Mouse (Mus musculus) large intestine, adult 2 months (tissue): ENCODE measurements around the gene Hvcn1. TPM values are rescaled to one million over a fixed set of nuclear protein-coding genes. Genes with fewer than 3 reads are reported as not detected.

Experiments used
- DNase-seq: peaks from one replicate; pipeline ENCODE4 v3.0.0-alpha.2; 2012; ENCODE audit warnings: low read depth, low spot score
- WGBS: fragments of 180-500 bp; shearing (Covaris S2); methylation state at CpG from one replicate; pipeline ENCODE4 v1.1.7; 2018; 5-methylcytosine and 5-hydroxymethylcytosine counted together
- polyA plus RNA-seq: library from polyadenylated mRNA; depleted of rRNA; stranded (reverse); fragments of >200 nt; gene quantifications from 2 replicates; pipeline ENCODE4 v1.2.3, GENCODE M21; 2012

Gene Hvcn1
- polyA plus RNA-seq, 1 experiment: 21.2 TPM

DNA sequence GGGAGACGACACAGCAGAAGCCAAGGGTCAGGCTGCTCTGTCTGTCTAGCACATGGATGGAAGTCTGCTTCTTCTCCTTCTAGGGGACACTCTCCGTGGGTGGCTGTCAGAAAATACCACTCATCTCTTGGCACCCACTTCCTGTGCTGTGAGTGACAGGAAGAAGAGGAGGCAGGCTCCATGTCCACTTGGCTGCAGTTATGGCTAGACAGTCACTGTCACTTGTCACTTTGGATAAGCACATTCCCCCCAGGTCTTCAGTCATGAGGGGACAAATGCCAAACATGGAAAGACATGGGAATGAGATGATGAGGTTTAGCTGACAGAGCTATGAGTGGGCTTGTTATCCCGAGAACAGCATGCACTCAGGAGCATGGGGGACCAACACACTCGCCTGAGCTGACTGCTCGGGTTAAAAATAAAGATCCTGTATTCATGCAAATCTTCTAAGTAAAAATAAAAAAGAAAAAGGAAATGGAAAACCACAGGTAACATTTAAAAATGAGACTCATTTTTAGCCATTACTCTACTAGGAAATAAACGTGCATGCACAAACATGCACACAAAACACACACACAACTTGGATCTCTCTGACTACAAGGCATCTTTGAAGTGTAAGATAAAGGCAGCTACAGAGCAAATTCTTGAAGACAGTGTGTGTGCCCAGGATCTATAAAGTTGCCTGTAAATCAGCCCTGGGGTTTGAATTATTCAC, 51.6 kb downstream of the Hvcn1 start:
- 78% methylated on average over 6 of the region's 6 CpGs for WGBS
- DNase-seq: no peak

DNA sequence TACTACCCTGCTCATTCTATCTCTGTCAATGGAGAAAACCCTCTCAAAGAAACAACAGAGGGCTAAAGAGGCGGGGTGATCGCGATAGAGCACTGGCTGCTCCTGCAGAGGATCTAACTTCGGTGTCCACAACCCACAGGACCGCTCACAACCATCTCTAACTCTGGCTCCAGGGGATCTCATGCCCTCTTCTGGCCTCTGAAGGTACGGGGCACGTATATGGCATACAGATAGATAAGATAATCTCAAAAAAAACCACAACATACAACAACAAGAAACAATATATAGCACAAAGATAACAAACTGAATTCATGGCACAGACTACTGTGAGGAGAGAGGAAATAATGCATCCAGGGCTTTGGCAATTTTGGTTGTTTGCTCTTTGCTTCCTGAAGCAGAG, 55.5 kb downstream of the Hvcn1 start:
- 75% methylated on average over 7 of the region's 7 CpGs for WGBS
- DNase-seq: no peak

DNA sequence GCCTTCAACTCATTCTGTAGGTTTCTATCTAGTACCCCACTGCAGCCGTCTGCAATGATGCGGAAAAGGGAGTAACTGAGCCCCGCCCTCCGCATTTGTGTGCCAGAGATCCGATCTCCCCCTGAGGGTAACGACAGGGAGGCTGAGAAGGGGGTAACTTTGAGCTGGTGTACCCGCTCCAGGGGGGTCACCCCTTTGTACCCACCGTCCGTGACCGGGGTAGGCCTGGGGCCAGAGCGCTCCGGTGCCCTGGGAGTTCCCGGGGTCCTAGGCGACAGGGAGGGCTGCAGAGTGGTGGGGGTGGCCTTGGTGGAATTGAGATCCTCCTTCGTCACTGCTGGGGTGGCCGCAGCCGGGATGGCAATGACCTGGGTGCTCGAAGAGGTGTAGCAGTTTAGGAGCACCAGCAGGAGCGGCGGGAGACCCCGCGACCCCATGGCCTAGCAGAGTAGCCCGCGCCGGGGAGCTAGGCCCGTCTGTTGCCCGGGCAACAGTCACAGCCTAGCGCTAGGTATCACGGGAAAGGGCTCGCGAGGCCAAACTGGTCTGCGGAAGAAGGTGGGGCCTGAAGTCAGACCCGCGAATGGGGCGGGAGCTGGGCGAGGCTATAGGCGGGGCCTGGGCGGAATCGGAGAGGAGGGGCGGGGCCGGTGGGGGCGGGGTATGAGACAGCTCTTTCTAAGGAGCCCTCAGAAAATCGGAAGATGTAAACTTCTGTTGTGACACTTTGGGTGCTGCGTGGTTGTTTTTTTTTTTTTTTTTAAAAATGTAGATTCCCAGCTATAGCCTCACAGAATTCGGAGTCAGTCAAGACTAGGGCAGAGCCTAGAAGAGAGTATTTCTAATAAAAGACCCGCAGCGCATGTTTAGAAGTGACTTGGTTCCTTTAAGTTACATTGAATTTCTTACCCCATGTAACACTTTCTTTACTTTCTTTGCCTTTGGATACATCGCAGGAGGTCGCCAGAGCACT, 57.6 kb downstream of the Hvcn1 start, which contains the start of gene Tctn1:
Tctn1 (minus strand) TSS at position 528 of the 973 bp plus-strand sequence.
- peak; percentile 88 for DNase-seq
- whole genome bisulfite sequencing: under 1% methylated on average over 49 of the region's 49 CpGs

DNA sequence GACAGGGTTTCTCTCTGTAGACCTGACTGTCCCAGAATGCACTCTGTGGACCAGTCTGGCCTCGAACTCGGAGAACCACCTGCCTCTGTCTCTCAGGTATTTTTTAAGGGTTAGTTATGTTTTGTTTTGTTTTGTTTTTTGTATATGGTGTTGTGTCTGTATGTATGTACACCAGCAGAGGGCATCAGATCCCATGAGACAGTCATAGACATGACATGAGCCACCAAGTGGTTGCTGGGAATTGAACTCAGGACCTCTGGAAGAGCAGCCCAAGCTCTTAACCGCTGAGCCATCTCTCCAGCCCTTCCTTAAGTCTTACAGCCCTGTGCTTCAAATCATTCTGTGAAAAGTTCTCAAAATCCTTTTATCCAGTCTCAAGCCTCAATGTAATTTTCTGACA, 58.6 kb downstream of the Hvcn1 start:
- DNase-seq: no peak
- 56% methylated on average over 3 of the region's 3 CpGs for WGBS

DNA sequence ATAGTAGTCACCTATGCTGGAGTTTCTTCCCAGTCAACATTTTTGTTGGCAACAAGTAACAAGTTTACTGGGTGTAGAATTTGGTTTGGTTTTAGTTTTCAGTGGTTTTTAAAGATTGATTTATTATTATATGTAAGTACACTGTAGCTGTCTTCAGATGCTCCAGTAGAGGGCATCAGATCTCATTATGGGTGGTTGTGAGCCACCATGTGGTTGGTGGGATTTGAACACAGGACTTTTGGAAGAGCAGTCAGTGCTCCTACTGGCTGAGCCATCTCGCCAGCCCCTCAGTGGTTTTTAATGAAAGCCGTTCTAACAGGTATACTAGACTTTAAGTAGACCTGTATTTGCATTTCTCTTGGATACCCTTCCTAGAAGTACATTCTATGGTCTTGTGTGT, 59.3 kb downstream of the Hvcn1 start:
- WGBS: 94% methylated on average over 2 of the region's 2 CpGs
- DNase-seq: no peak

DNA sequence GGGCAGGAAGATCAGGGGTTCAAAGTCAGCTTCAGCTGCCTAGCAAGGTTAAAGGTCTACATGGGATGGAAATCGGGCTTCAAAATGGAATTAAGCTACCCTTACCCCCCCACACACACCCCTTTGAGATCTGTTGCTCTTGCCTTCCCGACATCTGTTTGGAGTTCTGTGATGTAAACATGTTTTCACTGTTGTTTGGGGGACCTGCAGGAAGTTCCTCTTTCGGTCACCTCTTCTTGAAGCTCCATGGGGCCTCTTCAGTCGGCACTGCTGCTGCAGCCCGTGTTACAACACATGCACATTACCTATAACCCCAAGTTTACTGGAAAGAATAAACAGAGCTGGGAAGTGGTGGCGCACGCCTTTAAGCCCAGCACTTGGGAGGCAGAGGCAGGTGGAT, 60.5 kb downstream of the Hvcn1 start:
- 53% methylated on average over 7 of the region's 7 CpGs for WGBS
- DNase-seq: no peak

DNA sequence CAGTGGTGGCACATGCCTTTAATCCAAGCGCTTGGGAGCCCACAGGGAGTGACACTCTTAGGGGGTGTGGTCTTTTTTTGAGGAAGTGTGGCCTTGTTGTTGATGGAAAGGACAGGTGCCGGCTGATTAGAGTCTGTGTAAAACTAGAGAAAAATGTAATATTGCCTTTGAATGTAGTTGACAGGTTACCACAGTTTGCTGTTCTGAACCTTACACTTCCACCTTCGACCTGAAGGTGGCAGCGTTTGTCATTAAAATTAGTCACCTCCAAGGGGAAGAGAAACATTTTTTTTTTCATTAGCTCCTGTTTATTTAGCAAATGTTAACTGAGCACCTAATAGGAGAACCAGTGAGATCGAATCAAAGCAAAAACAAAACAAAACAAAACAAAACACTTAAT, 61.3 kb downstream of the Hvcn1 start:
- DNase-seq: no peak
- 13% methylated on average over 5 of the region's 5 CpGs for WGBS

DNA sequence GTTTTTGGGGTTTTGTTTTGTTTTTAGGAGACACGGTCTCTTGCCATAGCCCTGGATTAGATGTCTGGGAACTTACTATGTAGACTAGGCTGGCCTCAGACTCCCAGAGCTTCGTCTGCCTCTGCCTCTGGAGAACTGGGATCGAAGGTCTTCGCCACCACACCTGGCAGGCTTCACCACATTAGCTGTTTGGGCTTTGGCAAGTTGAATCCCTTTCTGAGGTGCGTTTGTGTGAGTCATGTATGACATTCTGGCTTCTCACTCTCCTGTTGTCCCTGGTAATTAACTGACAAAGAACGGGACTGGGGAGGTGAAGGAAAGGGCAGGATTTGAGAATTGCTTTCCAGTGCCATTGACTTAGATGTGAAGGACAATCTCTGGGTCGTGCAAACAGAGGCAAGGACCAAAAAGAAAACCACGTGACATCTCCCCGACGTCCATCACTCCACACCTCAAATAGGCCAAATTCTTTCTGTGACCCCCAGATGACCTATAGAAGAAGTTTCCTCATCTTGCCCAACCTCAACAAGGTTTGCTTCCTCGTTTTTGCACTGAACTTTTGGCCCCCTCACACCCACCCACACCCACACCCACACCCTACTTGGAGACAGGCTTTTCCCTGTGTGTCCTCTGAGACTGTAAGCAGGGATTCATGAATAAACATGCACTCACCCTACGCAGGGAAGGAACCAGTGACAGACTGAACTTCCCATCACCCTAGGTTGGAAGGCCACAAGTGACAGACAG, 62.4 kb downstream of the Hvcn1 start:
- DNase-seq: no peak
- WGBS: 30% methylated on average over 12 of the region's 12 CpGs

DNA sequence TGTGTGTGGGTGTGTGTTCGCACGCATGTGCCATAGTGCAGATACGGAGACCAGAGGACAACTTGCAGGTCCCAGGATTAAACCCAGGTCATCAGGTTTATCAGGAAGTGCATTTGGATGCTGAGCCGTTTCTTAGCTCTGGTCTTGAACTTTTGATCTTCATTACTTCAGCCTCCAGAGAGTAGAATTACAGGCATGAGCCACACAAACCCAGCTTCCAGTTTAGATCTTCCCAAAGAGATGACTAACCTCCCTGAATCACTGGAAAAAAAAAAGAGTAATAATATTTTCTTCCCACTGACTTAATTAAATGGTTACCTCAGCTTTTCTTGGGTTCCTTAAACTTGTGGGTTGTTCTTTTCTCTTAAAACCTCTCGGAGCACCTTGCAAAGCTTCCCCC, 66.2 kb downstream of the Hvcn1 start:
- no peak for DNase-seq
- 81% methylated on average over 5 of the region's 5 CpGs for WGBS

DNA sequence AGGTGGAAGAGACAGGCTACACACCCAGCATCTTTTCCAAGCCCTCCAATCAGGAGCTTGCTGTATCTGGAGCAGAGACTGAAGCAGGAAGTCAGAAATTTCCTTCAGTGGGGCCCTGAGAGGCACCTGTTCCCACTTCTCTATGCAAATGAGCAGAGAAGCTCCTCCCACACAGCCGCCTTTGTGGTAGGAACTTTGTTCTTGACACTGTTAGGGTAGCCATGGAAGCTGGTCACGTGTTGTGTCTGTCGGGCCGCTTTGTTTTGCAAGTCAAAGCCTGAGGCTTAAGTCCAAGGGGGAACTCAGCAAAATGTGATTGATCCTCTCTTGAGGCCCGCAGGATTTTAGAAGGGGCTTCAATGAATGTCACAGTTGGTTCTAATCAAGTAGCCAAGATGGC, 68.2 kb downstream of the Hvcn1 start:
- 13% methylated on average over 5 of the region's 5 CpGs for WGBS
- DNase-seq: no peak

DNA sequence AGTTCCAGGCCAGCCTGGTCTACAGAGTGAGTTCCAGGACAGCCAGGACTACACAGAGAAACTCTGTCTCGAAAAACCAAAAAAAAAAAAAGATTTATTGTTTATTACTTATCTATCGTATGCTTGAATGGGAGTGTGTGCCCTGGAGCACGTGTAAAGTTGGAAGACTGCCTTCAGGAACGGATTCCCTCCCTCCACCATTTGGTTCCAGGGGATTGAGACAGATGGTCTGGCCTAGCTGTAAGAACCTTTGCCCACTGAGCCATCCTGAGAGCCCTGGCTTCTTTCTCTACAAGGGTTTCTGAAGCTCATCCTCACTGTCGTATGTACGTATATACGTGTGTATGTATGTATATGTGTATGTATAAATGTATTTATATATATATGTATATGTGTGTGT, 72.3 kb downstream of the Hvcn1 start:
- 66% methylated on average over 7 of the region's 7 CpGs for WGBS
- DNase-seq: no peak

DNA sequence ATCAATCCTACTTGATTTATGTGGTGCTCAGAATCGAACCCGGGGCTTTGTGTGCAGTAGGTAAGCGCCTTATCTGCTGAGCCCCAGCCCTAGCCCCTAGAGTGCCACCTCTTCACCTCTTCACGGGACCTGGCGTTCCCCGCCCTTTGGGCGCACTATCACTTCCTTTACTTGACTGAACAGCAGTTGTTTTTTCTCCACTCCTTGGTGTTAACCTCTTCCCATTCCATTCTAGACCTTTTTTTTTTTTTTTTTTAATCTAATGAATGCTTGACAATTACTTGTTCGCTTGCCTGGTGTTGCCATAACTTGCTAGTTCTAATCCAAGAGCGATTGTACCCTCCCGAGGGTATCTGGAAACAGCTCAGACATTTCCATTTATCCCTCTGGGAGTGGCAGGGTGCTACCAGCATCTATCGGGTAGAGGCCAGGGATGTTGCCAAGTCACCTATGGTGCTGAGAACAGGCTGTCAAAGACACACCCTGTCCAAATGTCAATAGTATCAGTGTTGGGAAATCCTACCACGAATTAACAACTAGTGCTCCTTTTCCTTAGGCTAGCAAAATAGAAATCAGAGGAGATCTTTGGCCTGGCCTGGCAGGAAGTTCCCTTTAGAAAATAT, 73.3 kb downstream of the Hvcn1 start:
- 28% methylated on average over 12 of the region's 12 CpGs for WGBS
- no peak for DNase-seq

DNA sequence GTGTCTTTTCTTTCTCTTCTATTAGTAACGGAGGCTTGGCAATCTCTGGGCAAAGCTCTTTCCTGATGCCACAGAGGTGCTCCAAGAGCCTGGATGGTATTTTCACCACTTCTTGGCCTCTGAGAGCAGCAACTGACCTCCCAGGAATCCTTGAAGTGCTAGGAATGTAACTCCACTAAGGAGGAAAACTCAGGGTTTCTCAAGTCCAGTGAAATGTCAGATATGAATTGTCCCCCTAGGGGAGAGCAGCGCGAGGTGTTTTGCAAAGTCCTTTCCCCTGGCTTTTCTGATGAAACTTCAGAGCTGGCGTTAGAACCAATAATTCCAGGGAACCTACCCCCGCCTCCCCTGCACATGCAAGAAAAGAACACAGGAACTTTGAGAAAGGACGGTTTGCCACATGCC, 73.8 kb downstream of the Hvcn1 start:
- DNase-seq: no peak
- 15% methylated on average over 6 of the region's 6 CpGs for WGBS

DNA sequence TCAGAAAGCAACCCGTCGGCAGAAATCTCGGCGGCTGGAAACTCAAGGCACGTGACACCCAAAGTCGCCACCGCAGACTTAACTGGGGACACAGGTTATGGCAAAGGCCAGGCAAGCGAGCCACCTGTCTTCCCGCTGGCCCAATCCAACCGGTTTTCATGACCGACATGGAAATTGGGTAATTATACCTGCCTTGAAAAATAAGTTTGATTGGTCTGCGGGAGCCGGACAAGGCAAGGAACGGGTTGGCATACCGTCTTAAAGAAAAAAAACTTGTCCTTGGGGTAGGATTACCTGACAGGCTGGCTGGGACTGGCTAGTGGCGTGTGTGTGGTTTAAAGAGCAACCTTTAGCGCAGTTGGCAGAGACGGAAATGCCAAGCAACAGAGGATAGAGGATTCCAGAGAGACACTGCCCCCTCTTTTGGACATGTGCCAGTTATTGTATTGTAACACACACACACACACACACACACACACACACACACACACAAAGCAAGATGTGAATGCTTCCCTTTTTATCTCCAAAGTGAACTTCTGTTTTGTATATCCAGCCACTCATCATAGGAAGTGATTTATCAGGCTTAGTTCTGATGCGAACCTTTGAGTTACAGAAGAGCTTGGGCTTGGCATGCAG, 74.3 kb downstream of the Hvcn1 start:
- 15% methylated on average over 19 of the region's 19 CpGs for WGBS
- DNase-seq: no peak

DNA sequence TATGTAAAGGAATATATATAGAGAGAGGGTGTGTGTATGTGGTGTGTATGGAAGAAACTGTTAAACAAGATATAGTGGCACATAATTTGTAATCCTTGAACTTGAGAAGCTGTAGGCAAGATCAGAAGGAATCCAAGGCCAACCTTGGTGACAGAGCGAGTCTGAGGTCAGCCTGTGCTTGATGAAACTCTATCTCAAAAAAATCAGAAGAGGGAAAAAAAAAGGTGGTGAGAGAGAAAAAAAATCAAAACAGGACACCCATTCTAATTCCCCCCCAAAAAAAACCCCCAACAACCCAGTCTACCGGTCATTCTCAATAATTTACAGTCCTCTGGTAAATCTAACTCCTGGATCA, 77.2 kb downstream of the Hvcn1 start:
- WGBS: 28% methylated on average over 2 of the region's 2 CpGs
- DNase-seq: no peak

DNA sequence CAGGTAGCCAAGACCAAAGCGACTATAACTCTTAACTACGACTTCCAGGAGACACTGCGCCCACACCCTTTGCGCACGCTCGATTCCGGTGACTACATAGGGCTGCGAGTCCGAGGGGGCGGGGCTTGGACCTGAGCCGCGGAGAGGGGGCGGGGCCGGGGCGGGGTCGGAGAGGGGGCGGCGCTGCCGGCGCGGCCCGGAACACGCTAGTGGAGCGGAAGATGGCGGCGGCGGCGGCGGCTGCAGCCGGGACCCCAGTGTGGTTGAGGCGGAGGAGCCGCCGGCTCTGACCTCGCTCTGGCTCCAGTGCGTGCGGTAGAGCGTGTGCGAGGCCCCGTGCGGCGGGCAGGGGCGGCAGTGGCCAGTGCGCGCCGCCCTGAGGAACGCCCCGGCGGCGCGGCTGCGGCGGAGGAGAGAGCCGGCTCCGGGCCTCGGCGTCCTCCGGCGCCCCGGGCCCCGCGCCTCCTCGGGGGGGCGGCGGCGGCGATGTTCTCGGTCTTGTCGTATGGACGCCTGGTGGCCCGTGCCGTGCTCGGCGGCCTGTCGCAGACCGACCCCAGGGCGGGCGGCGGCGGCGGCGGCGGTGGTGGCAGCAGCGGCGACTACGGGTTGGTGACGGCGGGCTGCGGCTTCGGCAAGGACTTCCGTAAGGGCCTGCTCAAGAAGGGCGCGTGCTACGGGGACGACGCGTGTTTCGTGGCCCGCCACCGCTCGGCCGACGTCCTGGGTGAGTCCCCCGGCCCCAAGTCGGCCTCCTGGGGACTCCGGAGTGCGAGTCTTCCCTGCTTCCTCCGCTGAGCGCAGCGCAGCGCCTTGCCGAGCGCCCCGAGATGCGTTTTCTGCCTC, 77.8 kb downstream of the Hvcn1 start, which contains the start of gene Pptc7:
Pptc7 (plus strand) TSS at position 183 of the 846 bp plus-strand sequence.
- WGBS: under 1% methylated on average over 112 of the region's 114 CpGs
- DNase-seq: peak; percentile 84

DNA sequence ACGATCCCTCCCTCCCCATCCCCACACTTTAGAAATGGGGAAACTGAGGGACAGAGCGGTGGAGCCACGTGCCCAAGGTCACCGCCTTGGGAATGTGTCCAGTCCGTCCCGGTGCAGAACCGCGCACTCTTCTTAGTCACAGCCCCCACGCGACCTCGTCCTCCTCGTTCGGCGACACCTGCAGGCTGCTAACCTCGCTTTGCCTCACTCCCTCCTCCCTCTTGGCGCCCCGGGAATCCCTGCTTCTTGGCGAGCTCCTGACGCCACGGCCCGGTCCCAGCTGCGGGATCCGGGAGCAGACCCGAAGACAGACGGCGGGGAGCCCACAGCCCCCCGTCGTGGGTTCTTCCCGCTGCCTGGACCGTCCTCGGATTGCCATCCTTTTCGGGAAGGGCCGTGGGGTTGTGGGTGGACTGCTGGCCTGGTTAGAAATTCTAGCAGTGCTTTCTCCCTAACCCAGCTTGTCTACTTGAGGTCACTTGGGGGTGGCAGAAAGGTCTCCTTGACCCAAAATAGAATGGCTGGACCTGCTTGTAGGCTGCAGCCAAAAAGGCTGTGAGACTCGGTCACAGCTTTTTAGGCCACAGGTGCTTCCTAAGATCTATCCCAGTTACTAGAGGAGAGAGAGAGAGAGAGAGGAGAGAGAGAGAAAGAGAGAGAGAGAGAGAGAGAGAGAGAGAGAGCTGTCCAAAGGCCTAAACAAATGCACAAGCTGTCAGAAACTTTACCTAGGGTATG, 78.6 kb downstream of the Hvcn1 start:
- no peak for DNase-seq
- 1% methylated on average over 34 of the region's 34 CpGs for WGBS

DNA sequence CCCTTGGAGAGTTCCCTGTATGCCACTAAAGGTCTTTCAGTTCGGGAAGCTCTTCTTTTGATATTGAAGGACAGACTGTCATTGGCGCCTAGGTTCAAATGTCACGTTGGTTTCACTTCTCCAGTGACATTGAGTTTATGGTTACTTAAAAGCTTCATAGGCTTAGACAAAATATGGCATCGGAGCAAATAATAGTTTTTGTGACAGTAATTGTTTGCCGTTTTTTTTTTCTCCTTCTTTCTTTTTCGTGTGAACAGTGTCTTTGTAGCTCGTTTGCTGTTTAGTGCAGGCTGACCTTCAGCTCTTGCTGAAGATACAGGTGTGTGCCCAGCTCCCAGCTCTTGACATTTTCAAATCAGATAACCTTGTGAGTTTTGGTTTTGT, 79.2 kb downstream of the Hvcn1 start:
- DNase-seq: no peak
- WGBS: 21% methylated on average over 7 of the region's 7 CpGs
